Mouse (Mus musculus) megakaryocyte progenitor cell, adult 5-6 weeks (primary cell): Measurements from ENCODE around the gene Pfn5. TPM values are rescaled to one million over a fixed set of nuclear protein-coding genes. Genes with fewer than 3 reads are reported as not detected.
"Not testable (repeated sequence)": the region's sequence is repeated elsewhere in the genome, so short reads cannot be mapped to it uniquely, and the experiment has no call there.

Experiments used
- ATAC-seq: replicated peaks from 2 replicates; pipeline ENCODE4 v1.8.0; 2016; ENCODE audit warnings: mild to moderate bottlenecking, moderate TSS enrichment, inconsistent platforms; ENCODE audit not compliant: poor library complexity
- total RNA-seq, 2 experiments: library from RNA; stranded (forward) in 1 of 2; stranded (reverse) in 1 of 2; fragments of 157-497, 149-512 nt in 1 of 2; fragments of 200-1000 nt in 1 of 2; gene quantifications; 2 replicates each; pipeline versions ENCODE4 v1.2.3 to v1.2.4; 2015 to 2017

Gene Pfn5
- total RNA-seq (2015) (not detected in 2 replicates), total RNA-seq (2017) (not detected in 2 replicates)

DNA sequence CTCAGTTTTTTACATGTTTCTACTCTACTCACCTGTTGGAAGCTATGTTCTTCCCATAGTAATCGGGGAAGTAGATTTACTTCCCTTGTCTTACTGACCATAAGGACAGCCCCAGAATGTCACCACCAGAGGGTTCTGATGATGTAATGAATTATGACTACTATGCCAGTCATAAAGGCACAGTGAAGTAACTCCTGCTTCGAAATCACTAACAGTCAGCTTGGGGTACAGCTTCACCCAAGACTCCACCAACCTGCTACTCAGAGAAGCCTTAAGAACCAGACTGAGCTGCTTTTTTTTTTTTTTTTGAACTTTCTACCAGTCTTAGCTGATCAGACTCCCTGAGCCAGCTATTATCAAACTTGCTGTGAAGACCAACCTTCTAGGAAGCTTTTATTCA is at the start of gene Pfn5, which contains the start of gene Asb12:
Gene Pfn5 (plus strand): TSS at position 218 of the 400 bp plus-strand sequence.
Gene Asb12 (minus strand): TSS at position 101 of the 400 bp plus-strand sequence.
- 0 out of 2 replicates have a peak, but pooled peaks have one; percentile 34 for ATAC-seq

DNA sequence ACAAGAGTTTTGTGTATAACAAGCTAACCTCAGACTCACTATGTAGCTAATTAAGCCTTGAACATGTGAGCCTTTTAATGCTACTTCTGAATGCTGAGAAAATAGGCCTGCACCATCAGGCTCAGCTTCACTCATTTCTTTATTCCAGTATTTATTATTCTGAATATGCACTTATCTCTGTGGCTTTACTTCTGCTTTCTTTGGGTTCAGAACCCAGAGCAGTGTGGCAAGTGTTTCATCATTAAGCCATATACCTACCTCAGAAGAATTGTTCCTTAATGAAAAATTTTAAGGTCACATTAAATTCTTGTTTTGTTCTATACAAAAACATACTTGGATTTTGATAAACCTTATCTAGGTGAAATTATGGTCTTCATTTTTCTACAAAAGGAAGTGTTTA is 34.0 kb upstream of the Pfn5 start:
- ATAC-seq: 0 out of 2 replicates have a peak, but pooled peaks have one; percentile 26

DNA sequence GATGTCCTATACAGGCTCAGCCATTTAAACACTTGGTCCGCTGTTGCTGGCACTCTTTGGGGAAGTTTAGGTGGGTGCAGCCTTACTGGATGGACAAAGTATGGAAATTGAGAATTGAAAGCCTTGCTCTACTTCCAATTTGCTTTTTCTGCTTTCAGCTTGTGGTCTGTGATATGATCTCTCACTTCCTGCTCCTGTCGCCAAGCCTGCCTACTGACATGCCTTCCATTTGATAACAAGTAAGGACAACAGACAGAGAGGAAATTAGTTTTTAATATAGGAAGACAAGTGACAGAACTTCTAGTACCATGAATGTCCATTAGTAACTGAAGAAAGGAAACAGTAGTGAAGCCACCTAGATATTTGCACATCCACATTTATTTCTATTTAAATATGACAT is 32.7 kb upstream of the Pfn5 start:
- peak; percentile 72 for ATAC-seq

DNA sequence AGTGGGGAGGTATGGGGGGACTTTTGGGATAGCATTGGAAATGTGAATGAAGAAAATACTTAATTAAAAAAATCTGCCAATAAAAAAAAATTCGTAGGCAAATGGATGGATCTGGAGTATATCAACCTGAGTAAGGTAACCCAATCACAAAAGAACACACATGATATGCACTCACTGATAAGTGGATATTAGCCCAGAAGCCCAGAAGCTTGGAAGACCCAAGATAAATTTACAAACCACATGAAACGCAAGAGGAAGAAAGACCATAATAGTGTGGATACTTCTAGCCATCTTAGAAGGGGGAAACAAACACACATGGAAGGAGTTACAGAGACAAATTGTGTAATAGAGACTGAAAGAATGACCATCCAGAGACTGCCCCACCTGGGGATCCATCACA is 22.4 kb upstream of the Pfn5 start:
- not testable (repeated sequence) for ATAC-seq

DNA sequence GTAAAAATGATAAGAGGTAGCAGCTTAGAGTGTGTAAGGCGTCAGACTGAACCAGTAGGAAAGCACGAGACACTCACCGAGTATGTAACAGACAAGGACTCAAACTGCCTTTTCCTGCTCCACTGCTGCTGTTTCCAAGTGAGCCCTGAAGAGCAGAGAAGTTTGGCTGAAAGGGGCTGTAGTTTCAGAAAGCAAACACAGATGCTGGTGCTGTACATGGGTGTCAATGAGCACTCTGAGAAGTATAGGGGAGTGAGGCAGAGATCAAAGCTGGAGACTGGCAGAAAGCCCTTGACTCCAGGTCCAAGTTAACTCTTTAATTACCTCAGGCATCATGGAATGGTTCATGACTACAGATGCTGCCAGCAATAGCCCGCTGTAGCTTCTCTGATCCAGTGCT is 3.6 kb upstream of the Pfn5 start:
- no peak for ATAC-seq

DNA sequence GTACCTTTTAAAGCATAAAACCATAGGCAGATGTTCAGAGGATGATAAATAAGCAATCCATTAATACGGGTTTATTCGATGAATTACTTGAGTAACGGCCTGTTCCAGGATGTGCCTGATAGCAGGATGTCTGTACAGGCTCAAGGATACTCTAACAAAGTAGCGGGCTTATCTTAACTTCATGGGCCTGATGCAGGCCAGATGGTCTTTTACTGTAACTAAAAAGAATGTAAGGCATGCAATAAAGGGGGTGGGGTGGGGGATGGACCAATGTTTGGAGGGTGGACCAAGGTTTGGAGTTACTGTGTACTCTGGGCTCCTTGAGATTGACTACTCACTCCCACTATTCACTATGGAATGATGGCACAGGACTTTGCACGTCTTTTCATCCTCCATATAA is 42.7 kb downstream of the Pfn5 start:
- no peak for ATAC-seq

Other genes with a start within 250 kb of the Pfn5 start
- gene Amer1, start 113.2 kb upstream of the Pfn5 start, total RNA-seq (2015): 4.4 and 5.4 TPM in 2 replicates
- gene Amer1, start 113.2 kb upstream of the Pfn5 start, total RNA-seq (2017): 6.4 and 7.2 TPM in 2 replicates
- gene Asb12, start 117 bp upstream of the Pfn5 start, total RNA-seq (2015): not detected in 2 replicates
- gene Asb12, start 117 bp upstream of the Pfn5 start, total RNA-seq (2017): not detected in 2 replicates
- 10.4 and 13.8 TPM in 2 replicates for gene Zc4h2, start 100.4 kb downstream of the Pfn5 start, total RNA-seq (2015)
- gene Zc4h2, start 100.4 kb downstream of the Pfn5 start, total RNA-seq (2017): 5.2 and 8.8 TPM in 2 replicates
- 1.2 and 1.6 TPM in 2 replicates for gene Zc3h12b, start 153.6 kb downstream of the Pfn5 start, total RNA-seq (2015)
- 0.54 and 1.4 TPM in 2 replicates for gene Zc3h12b, start 153.6 kb downstream of the Pfn5 start, total RNA-seq (2017)